33 mouse cellular contexts compared by ENCODE assay signal in the genomic region with DNA sequence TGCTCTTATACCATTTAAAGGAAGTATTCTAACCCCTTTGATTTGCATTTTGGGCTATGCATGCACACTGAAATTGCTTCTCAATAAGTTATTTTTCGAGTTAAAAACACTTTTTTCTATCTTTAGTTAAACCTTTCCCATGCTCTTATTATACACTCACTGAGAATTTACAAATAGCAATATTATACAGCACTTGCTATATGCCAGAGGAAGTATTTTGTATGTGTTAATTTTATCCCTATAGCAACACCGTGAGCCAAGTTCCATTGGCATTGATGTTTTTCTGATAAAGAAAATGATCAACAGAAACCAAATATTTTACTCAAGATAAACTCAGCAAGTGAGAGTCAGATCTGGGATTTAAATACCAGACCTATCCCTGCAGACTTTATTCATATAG.
"Had no signal": no experiment of that assay in that cellular context is flagged by ENCODE, and none has a peak within 500 bp of the region (broad histone marks: within the 10 kb centered on the region; RNA-seq: fewer than 3 reads in every experiment).

No protein-coding gene starts in this region.

- H3K36me3 ChIP-seq: limb, embryonic 10.5 days; limb, embryonic 12.5 days; limb, embryonic 13.5 days; limb, embryonic 15.5 days; liver, embryonic 12.5 days; liver, embryonic 13.5 days; liver, embryonic 15.5 days; lung, embryonic 15.5 days; midbrain, embryonic 10.5 days; midbrain, embryonic 12.5 days; midbrain, embryonic 13.5 days; midbrain, embryonic 15.5 days; neural tube, embryonic 12.5 days; neural tube, embryonic 13.5 days had no signal

- H3K27me3 ChIP-seq: limb, embryonic 12.5 days; limb, embryonic 13.5 days; limb, embryonic 15.5 days; liver, embryonic 12.5 days; liver, embryonic 13.5 days; liver, embryonic 15.5 days; lung, embryonic 15.5 days; megakaryocyte, embryonic 14.5 days; midbrain, embryonic 12.5 days; midbrain, embryonic 13.5 days; midbrain, embryonic 15.5 days; neural tube, embryonic 12.5 days; neural tube, embryonic 13.5 days had no signal

- H3K9ac ChIP-seq: limb, embryonic 12.5 days; limb, embryonic 13.5 days; limb, embryonic 15.5 days; liver, embryonic 12.5 days; liver, embryonic 13.5 days; liver, embryonic 14.5 days; liver, embryonic 15.5 days; liver, postnatal 0 days; lung, embryonic 14.5 days; lung, embryonic 15.5 days; midbrain, embryonic 12.5 days; midbrain, embryonic 13.5 days; midbrain, embryonic 15.5 days; neural tube, embryonic 12.5 days; neural tube, embryonic 13.5 days had no signal

- H3K4me3 ChIP-seq: limb, embryonic 10.5 days; limb, embryonic 12.5 days; limb, embryonic 13.5 days; limb, embryonic 15.5 days; liver, embryonic 12.5 days; liver, embryonic 13.5 days; liver, embryonic 15.5 days; lung, embryonic 15.5 days; megakaryocyte, embryonic 14.5 days; midbrain, embryonic 10.5 days; midbrain, embryonic 12.5 days; midbrain, embryonic 13.5 days; midbrain, embryonic 15.5 days; myocyte; neural tube, embryonic 12.5 days; neural tube, embryonic 13.5 days had no signal

- H3K9me3 ChIP-seq: limb, embryonic 10.5 days; limb, embryonic 12.5 days; limb, embryonic 13.5 days; limb, embryonic 15.5 days; liver, embryonic 12.5 days; liver, embryonic 13.5 days; liver, embryonic 15.5 days; lung, embryonic 15.5 days; megakaryocyte, embryonic 14.5 days; midbrain, embryonic 10.5 days; midbrain, embryonic 12.5 days; midbrain, embryonic 13.5 days; midbrain, embryonic 15.5 days; neural tube, embryonic 12.5 days; neural tube, embryonic 13.5 days had no signal

- H3K4me2 ChIP-seq: limb, embryonic 12.5 days; limb, embryonic 13.5 days; limb, embryonic 15.5 days; liver, embryonic 11.5 days; liver, embryonic 12.5 days; liver, embryonic 13.5 days; liver, embryonic 15.5 days; lung, embryonic 14.5 days; lung, embryonic 15.5 days; midbrain, embryonic 11.5 days; midbrain, embryonic 12.5 days; midbrain, embryonic 13.5 days; midbrain, embryonic 15.5 days; neural tube, embryonic 12.5 days; neural tube, embryonic 13.5 days had no signal

- DNase-seq: left cerebral cortex, postnatal 4 days; liver; liver, embryonic 13.5 days; liver, postnatal 0 days; lung, adult 18-20 months; lung, adult 2 months; lung, embryonic 14.5 days; lung, postnatal 10 days; lung, postnatal 14 days; lung, postnatal 36 days; lung, postnatal 4 days; midbrain, embryonic 14.5 days had no signal

- H3K27ac ChIP-seq: limb, embryonic 10.5 days; limb, embryonic 12.5 days; limb, embryonic 13.5 days; limb, embryonic 15.5 days; liver, embryonic 12.5 days; liver, embryonic 13.5 days; liver, embryonic 14.5 days; liver, embryonic 15.5 days; lung, embryonic 15.5 days; macrophage; midbrain, embryonic 10.5 days; midbrain, embryonic 12.5 days; midbrain, embryonic 13.5 days; midbrain, embryonic 15.5 days; neural tube, embryonic 12.5 days; neural tube, embryonic 13.5 days had no signal

- H3K4me1 ChIP-seq: limb, embryonic 10.5 days; limb, embryonic 12.5 days; limb, embryonic 13.5 days; limb, embryonic 15.5 days; liver, embryonic 12.5 days; liver, embryonic 13.5 days; liver, embryonic 15.5 days; lung, embryonic 15.5 days; megakaryocyte, embryonic 14.5 days; midbrain, embryonic 10.5 days; midbrain, embryonic 12.5 days; midbrain, embryonic 13.5 days; midbrain, embryonic 15.5 days; neural tube, embryonic 12.5 days; neural tube, embryonic 13.5 days had no signal

- ATAC-seq: liver, embryonic 12.5 days; liver, postnatal 0 days; lung, postnatal 0 days; midbrain, embryonic 13.5 days; midbrain, embryonic 15.5 days; midbrain, embryonic 16.5 days had no signal
